Mouse (Mus musculus) embryo, embryonic 9.5 days (tissue): ENCODE data around the gene Gmpr2.

Experiments
- DNase-seq: peaks from one replicate; pipeline ENCODE4 v3.0.0-alpha.2; 2017; ENCODE audit errors: extremely low spot score

The Gmpr2 gene

GRCm38 (mm10) chr14:55724411-55724871, 52.7 kb downstream of the Gmpr2 start:
- DNase-seq = no peak

- no peak for DNase-seq
Observed at GRCm38 (mm10) chr14:55726261-55726660, 54.5 kb downstream of the Gmpr2 start.

GRCm38 (mm10) chr14:55727889-55728685, 56.3 kb downstream of the Gmpr2 start:
- DNase-seq = no peak
